Mouse (Mus musculus): ENCODE measurements at regions not wholly inside any gene's neighbourhood (a gene's known extent, or its start where the extent isn't known, plus 50 kb on each side); places are given as distances from the start of the nearest gene placed in this dataset.

- no peak for ATAC-seq (ENCODE audit: insufficient number of reproducible peaks, low FRiP score, low TSS enrichment)
These were observed 77.8 kb upstream of the Map1b start for GRCm38 (mm10) chr13:99593846-99594813.

GRCm38 (mm10) chr13:99593243-99593635 lies 76.9 kb upstream of the Map1b start:
- no peak for ATAC-seq (ENCODE audit: insufficient number of reproducible peaks, low FRiP score, low TSS enrichment)

- ATAC-seq (ENCODE audit: insufficient number of reproducible peaks, low FRiP score, low TSS enrichment) = no peak
These were observed 76.4 kb upstream of the Map1b start for GRCm38 (mm10) chr13:99592596-99593242.

- no peak for ATAC-seq (ENCODE audit: insufficient number of reproducible peaks, low FRiP score, low TSS enrichment)
These were observed 72.3 kb upstream of the Map1b start for GRCm38 (mm10) chr13:99588646-99589045.

- no peak for ATAC-seq (ENCODE audit: insufficient number of reproducible peaks, low FRiP score, low TSS enrichment)
These were observed 67.5 kb upstream of the Map1b start for GRCm38 (mm10) chr13:99583841-99584240.

GRCm38 (mm10) chr13:99580296-99580695 lies 64.0 kb upstream of the Map1b start:
- no peak for ATAC-seq (ENCODE audit: insufficient number of reproducible peaks, low FRiP score, low TSS enrichment)

- ATAC-seq (ENCODE audit: insufficient number of reproducible peaks, low FRiP score, low TSS enrichment) = no peak
These were observed 63.3 kb upstream of the Map1b start for GRCm38 (mm10) chr13:99579596-99580175.

- no peak for ATAC-seq (ENCODE audit: insufficient number of reproducible peaks, low FRiP score, low TSS enrichment)
These were observed 61.3 kb upstream of the Map1b start for GRCm38 (mm10) chr13:99577686-99578085.

GRCm38 (mm10) chr13:99573021-99573420 lies 56.7 kb upstream of the Map1b start:
- ATAC-seq (ENCODE audit: insufficient number of reproducible peaks, low FRiP score, low TSS enrichment) = no peak

- no peak for ATAC-seq (ENCODE audit: insufficient number of reproducible peaks, low FRiP score, low TSS enrichment)
These were observed 56.0 kb upstream of the Map1b start for GRCm38 (mm10) chr13:99572381-99572780.
